Mouse (Mus musculus): ENCODE data around the gene Homer3.

DNA sequence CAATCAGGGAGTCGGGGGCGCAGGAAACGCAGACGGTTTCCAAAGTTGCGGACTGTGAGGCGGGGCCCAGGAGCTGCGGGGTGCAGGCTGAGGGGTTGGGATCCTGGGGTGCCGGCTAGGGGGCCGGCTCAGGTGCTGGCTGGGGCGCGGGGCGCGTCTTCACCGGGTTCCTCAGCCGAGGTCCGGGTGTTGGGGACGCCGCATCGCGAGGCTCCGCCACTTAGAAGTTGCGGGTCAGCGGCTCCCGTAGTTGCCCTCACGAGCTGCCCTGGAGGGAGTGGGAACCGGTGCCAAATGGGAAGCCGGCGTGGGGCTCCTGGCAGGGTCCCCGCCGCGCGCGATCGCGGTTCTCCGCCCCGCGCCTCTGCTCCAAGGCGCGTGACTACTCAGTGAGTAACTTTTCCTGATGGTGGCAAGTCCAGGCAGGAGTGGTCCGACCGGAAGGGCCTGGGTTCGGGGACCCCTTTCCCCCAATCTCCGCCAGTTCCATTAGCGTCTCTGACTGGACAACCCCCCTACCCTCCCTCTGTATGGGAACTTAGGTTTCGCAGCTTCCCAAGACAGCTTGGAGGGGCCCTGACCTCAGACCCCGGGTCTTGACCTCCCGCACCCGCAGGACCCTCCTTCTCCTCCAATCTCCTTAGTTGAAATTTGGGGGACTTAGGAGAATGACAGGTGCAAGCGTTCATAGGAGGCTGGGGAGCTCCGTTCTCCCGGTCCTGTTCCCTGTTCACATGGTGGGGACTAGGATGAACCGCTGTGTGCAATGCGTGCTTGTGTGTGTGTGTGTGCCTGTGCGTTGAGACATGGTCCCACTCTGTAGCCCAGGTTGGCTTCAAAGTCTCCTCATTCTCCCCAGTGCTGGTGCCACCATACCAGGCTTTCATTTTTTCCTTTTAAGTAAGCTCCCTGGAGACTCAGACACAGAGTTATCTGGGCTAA, 780 bp downstream of the Homer3 start:
- TF ChIP-seq CTCF (IDR thresholded peaks at IDR 0.05; ENCODE audit: control insufficient read depth, insufficient read depth, insufficient replicate concordance, low read depth, low read length) (no peak), POLR2A (IDR thresholded peaks at IDR 0.05; ENCODE audit: control insufficient read depth, low read depth, low read length) (no peak)
